Mouse (Mus musculus): ENCODE results near the gene Ccr6.

Ccr6 gene

DNA sequence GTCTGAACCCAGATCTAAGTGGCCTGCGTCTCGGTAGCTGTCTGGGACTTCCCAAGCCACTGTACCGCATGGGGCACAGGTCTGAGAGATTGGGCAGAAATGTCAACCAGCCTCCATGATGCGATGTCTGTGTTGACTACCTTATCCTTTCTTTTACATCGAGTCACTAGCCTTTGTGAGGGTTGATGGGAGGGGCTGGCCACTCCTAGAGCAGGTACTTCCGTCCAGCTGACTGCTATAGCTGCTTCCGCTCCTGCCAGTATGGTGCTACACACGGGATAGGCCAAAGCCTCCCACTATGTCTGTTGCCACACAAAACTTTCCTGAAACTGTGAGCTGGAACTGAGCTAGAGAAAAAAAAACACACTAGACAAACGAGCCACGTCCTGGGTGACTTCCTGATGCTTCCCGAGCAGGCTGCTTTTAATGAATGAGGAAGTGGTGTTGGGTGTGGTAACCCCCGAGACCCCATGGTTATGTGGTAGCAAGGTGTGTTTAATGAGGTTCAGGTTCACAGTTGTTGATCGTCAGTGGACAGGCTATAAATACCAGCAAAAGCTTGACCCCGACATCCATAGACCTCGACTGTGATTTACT lies 2.1 kb upstream of the Ccr6 start:
- no peak for DNase-seq (ENCODE audit: low spot score in 2 of 2)

DNA sequence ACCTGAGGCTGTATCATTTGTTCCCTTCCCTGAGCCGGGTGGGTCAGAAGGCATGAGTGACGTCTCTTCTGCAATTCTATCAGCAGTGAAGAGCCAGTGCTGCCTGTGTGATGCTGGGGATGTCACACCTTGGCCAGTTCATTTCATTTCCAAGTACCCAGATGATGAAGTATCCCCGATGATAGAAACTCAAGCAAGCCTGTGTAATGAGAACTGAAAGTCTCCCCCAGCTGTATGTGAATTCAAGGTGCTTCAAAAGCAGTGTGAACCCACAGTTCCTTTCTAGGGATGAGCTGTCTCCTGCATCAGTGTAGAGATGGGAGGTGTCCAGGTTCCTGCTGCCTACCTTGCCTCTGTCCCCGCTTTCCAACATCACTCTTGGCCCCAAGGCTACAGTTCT lies 1.3 kb upstream of the Ccr6 start:
- no peak for DNase-seq (ENCODE audit: low spot score in 2 of 2)

DNA sequence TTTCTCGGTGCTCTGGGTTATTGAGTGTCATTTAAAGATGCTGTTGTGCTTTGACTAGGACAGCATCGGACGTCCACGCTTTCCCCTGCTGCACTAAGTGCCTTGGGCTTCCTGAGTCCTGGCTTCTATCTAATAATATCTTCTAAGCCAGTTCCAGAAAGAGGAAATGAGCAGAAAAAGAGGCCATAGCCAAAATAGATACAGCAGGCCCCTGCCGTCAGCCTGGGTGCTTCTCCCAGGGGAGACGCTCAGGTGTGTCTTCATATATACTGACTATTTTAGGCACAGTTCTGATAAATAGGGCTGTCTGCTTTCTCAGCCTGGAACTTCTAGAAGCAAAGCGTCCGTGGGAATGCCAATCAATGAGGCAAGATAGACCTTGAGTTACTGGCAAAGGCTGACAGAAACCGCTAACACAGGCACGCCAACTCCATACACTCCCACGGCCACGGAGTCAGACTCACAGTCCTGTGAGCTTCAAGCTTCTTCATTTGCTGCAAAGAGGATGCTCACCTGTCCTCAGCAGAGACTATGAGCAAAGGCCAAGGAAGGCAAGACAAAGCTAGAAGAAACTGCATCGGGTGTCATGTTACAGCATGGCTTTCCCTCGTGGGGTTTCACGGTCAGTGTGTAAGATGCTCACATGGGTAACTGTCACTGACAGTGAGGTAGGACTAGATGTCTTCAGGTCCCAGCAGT lies 2.3 kb downstream of the Ccr6 start:
- no peak for DNase-seq (ENCODE audit: low spot score in 2 of 2)

DNA sequence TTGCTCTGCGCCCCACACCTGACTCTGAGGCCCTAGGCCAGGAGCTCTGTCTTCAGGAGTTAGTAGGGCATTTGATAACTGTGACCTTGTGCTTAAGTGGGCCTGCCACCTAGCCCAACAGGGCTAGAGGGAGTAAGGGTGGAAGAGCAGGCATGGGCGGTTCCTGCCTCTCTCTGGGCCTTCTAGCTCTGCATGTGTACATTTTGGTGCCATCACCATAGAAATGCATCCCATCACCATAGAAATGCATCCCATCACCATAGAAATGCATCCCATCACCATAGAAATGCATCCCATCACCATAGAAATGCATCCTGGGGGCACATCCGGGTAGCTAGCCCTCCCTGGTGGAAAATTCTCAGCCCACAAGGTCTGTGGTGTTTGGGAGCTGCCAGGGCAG lies 3.7 kb downstream of the Ccr6 start:
- no peak for DNase-seq (ENCODE audit: low spot score in 2 of 2)

DNA sequence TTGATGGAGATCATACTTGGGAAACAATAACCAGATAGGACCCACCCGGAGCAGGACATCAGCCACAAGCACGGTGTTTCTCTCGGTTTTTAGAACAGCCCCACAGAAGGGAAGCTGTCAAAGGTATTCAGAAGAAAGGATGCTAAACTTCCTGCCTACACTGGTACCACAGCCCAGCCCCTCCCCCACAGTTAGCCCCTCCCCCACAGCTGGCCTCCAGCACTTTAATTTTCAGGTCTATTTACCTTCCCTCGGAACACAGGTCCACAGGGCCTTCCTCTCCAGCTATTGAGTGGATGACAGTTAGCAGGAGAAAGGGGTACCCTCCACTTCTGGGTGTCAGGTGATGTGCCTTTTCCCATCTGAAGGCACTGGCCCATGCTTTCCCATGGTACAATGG lies 4.7 kb downstream of the Ccr6 start:
- no peak for DNase-seq (ENCODE audit: low spot score in 2 of 2)

DNA sequence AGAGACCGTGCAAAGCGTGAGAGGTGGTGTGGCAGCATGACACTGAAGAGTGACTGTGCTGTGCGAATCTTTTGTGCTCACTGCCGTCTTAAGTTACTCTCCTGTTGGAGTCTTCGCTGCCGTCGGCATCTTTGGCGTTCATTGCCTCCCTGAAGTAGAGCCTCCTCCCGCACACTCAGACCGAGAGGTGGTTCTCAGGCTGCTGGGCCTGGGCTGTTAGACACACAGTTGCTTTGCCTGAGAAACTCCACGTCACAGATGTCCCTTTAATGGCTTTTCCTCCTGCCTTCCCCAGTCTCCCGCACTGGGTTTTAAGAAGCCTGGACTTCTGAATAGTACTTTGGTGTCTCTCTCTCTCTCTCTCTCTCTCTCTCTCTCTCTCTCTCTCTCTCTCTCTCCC lies 5.8 kb downstream of the Ccr6 start:
- no peak for DNase-seq (ENCODE audit: low spot score in 2 of 2)

DNA sequence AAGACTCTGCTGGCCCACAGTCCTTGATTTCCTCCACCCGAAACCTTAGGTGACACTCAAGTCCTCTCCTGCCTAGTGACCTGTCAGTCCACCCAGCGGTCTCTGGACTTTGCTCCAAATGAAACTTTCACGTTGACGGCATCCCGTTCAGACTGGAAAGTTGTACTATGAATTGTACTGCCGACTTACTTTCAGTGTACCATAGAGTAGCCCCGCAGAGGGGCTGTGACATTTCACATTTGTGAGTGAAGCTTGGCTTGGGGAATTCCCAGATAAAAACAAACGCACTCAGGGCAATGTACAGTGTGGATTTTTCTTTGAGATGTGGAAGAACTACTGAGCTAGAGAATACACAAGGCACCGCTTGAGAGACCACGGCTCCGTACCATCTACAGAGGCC lies 6.3 kb downstream of the Ccr6 start:
- DNase-seq (ENCODE audit: low spot score in 2 of 2), result no peak

DNA sequence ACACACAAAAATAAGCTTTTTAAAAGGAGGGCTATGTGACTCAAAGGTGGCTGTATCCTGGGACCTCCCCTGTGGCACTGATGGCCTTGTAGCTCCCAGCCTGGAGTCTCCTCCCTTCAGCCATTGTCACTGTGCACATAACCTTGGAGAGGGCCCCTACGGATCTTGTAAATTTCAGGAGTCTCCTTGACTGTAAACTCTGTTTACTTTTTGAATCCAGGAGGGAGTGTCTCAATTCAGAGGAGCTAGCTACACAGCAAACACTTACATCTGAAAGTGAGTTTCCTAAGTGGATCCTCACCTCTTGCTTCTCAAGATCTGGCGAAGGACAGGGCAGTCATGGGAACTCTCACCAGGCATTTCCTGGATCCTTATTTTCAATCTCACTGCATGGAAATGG lies 8.3 kb downstream of the Ccr6 start:
- DNase-seq (ENCODE audit: low spot score in 2 of 2), result no peak

DNA sequence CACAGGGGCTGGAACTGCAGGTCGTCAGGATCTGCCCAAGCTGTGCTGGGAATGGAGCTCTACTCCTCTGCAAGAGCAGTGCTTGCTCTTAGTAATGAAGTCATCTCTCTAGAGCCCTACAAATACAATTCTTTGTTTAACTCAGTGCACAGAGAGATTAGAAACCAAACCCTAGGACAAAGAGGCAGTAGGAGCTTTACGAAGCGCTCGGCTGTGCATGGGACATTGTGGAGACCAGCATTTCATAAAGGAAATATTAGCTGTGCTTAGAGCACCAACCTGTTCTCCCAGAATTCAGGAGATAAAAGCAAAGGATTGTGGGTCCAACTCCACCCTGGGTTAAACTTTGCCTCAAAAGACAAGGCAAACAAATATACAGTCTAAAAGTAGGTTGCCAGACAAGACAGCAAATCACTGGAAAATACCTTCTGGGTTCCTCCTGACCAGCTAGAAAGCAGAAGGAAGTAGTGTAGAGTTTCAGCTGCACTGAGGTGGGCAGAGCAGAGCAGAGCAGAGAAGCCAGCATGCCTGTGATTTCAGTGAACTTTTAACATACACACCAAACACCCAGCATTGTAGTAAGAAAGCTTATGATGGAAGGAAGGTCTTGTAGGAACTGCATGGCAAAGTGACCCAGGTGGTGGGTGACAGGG lies 10.4 kb downstream of the Ccr6 start:
- no peak for DNase-seq (ENCODE audit: low spot score in 2 of 2)

DNA sequence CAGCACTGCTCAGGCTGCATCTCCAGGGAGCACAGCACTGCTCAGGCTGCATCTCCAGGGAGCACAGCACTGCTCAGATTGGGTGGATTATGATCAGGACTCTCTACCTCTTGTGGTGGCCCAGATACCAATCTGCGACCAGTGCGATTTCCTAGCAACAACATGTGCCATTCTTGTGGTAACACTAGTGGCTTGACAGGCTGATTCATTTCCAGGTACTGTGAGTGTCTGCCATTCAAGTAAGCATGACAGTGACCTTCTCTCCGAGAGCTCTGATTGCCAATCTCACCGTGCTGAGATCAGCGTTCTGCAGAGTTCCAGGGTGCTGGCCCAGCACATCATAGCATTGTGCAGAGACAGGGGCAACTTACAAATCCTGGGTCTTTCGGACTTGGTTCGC lies 15.9 kb downstream of the Ccr6 start:
- no peak for DNase-seq (ENCODE audit: low spot score in 2 of 2)

DNA sequence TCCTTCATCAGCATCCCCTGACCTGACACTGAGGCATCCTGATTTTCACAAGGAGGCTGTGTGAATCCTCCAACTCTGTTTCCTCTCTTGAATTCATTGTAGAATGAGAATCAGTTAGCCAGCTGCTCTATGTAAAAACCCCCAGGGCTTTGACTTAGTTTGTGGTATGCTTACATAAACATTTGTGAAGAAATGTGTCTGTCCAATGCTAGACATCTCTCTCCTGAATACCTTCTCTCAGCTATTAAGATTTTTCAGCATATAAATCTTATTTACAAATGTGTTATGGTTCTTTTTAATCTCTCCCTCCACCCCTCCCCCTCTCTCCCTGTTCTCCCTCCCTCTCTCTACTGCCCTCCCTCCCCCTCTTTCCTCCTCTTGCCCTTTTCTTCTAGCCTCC lies 18.4 kb downstream of the Ccr6 start:
- no peak for DNase-seq (ENCODE audit: low spot score in 2 of 2)

DNA sequence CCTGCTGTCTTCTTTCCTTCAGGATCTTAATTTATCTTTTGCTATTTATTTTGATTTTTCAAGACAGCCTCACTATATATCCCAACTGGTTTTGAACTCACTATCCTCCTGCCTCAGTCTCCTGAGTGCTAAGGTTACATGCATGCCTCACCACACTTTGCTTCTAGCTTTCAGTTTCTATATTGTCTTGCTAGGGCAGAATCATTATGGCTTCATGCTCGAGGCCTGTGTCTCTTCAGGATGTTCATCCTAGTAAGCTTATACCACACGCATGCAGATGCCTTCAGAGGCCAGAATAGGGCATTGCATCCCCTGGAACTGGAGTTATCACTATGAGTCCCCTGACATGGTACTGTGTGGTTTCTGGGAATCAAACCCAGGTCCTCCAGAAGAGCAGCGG lies 19.1 kb downstream of the Ccr6 start:
- no peak for DNase-seq (ENCODE audit: low spot score in 2 of 2)

DNA sequence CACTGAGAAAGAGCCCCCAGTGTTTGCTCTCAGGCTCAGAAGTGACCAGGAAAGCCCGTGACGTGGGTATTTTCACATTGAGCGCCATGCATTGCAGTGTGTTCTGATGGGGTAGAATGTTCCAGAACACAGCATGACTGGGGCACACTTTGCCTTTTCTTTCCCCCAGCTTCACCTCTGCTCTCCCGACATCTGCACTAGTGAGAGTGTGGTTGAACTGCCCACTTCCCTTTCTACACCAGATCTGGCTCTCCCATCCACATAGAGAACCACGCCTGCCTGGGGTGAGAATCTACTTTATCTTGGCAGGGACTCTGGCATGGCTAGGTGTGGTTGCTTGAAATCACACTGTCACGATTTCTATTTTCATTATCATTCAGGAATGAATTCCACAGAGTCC lies 19.7 kb downstream of the Ccr6 start:
- DNase-seq (ENCODE audit: low spot score in 2 of 2), result no peak

DNA sequence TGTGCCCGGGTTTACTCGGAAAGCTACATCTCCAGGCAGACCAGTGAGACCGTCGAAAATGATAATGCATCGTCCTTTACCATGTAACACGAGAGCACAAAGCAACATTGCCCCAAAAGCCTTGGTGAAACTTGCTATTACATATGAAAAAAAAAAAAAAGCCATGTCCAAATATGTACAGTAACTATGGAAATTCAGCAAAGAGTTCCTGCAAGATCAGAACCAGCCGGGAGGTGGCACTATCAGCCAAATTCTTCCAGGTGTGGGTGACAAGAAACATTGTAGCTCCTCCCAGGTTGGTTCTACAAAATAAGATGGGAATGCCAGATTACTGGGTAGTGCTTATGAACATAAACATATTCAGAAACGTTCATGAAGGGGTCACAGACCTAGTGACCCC lies 21.1 kb downstream of the Ccr6 start:
- no peak for DNase-seq (ENCODE audit: low spot score in 2 of 2)

DNA sequence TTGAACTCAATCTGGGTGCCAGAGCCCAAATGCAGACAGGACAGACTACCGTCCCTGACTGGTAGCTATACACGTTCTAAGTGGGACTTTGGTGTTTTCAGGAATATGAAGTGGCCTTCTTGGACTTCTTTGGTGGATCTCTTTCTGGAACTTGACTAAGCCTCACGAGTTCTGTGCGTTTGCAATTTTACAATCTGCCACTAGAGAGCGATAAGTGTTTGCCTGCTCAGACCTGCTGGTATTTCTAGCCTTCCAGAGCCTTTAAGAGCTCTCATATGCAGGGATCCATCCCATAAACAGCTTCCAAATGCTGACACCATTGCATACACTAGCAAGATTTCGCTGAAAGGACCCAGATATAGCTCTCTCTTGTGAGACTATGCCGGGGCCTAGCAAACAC lies 28.8 kb downstream of the Ccr6 start:
- DNase-seq (ENCODE audit: low spot score in 2 of 2), result peak; percentile 28 to 43

DNA sequence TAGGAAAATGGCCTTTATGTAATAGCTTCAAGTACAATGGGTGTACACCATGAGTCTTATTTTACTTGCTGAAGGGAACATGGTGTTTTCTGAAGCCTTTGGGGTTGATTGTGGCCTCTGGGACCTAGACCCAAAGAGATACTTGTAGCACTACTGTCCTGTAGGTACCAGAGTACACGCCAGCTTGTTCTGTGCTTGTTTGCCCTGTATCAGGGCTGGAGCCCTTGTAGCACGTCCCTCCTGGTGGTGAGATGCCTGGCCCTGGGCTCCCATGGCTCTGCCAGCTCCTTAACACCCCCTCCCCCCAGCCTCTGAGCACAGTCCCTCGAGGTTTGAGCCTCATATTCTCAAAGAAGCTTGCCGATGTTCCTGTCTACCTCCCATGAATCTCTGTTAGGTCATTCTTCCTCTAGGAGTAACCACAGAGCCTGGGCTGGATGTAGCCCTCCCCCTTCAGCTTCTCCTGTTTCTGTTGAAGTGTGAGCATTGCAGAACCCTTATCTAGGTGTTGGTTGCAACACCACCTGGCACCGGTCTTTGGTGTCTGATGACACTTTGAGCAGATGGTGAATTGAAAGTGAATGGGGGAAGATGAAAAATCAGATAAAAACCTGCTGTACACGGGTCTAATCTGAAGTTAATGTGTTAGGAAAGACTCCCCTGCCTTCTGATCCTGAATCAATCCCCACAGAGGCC lies 36.4 kb downstream of the Ccr6 start:
- no peak for DNase-seq (ENCODE audit: low spot score in 2 of 2)

DNA sequence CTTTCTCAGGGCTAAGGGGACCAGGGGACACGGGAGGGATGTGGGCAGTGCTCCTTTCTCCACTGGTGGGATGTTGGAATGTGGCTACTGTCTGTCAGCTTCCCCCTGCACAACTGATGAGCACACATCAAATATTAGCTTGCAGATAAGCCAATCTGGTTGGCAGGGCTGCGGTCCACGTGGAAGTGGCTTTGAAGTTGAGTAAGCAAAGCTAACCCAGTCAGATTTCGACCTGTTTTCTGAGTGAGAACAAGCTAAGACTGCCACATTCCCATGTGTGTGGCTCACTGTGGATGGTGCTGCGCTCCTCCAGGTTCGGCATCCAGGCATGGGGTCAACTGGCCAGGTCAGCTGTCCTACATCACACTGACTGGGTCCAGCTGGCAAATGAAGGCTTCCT lies 37.1 kb downstream of the Ccr6 start:
- DNase-seq (ENCODE audit: low spot score in 2 of 2), result no peak

DNA sequence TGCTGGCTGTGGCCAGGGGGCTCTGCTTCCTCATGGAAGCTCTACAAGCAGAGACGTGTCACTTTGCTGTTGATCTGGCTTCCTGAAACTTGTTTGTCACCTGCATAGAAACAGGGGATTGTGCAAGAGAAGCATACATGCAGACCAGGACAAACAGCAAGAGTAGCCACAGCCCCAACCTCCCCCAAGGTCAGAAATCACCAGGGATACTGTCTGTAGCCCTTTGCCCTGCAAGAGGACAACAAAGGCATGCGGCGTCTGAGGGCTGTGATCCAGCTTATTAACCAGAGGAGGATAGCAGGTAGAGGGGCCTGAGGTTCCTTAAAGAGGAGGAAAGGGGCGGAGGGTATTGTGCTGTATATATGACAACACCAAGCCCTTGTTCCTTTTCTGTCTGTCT lies 40.2 kb downstream of the Ccr6 start:
- no peak for DNase-seq (ENCODE audit: low spot score in 2 of 2)

DNA sequence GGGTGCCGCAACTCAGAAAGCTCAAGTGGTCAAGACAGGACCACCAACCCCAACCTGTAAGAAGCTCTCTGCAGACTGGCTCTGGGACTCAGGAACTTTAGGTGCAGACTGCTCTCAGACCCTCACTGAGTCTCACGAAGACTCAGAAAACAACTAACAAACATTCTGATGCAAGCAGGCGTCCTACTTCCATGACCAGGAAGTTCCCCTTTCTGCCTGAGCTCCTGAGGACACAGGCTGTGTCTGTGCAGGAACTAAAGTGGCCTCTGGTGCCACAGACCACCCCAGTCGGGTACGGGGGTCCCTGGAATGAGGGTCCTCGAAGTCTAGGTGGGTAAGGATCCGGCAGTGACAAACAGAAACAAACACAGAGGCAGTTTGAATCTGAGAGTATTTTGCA lies 40.8 kb downstream of the Ccr6 start:
- DNase-seq (ENCODE audit: low spot score in 2 of 2), result no peak

DNA sequence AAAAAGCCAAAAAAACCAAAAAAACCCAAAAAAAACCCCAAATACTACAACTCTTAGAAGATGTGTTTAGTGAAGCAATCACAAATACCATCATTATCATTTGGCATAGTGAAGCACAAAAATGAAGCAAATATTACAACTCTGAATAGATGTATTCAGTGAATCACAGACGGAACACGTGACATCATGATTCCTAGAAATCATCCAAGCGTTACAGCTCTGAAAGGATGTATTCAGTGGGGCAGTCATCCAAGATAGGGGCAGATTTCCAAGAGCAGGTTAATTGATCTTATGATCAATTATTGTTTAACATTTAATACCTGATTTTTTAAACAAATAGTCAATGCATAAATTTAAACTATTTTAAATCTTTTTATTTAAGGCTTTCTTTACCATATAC lies 41.4 kb downstream of the Ccr6 start:
- no peak for DNase-seq (ENCODE audit: low spot score in 2 of 2)

DNA sequence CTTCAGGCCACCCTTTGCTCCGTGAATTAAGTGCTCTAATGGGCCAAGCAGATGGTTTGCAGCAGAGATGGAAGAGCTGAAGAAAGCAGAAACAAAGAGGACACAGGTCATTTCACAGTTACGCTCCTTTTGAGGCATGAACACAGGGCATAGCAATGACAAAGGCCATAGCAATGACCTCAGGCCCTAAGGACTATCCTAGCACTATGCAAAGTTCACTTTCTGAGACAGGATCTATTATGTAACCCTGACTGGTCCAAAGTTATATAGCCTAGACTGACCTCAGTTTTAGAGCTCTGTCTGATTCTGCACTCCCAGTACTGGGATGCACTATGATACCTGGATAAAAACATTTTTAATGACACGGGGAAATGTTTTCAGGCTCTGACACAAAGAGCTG lies 42.5 kb downstream of the Ccr6 start:
- no peak for DNase-seq (ENCODE audit: low spot score in 2 of 2)

DNA sequence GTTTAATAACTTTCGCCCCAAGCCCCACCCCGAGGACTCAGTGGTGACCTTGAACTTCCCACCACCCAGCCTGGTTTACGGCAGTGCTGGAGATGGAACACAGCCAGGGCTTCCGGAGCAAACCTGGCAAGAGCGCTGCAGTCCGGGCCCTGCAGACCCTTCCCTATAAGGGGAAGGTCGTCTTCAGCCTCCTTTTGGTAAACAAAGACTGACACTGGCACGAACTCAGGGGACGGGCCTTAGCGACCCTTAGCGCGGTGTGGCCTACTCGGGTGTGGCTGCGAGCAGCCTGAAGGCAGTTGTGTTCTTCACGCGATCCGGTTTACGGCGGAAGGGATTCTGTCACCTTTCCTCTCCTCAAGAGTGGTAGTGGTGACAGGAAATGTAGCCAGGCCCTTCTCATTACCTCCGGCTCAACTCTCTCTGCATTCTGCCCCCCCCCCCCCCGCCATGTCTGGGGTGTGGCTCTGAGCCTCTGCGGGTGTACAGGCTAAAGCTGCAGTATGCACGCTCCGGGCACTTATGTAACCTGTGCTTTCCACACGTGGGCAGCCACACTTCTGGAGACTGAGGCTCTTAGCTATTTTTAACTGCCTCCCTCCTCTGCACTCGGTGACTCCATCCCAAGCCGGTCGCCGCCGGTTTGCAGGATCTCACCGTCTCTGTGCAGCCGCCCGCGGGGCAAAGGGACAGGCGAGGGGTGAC lies 47.1 kb downstream of the Ccr6 start, which contains the start of gene Mpc1:
Gene Mpc1 (plus strand): TSS at position 84 of the 705 bp plus-strand sequence.
- DNase-seq (ENCODE audit: low spot score in 2 of 2), result peak; percentile 55 to 86

All from frontal cortex, postnatal 10 days (tissue).